Mouse (Mus musculus) lung, embryonic 14.5 days (tissue): ENCODE data around the gene Fbxw7. TPM values are rescaled to one million over a fixed set of nuclear protein-coding genes. Genes with fewer than 3 reads are reported as not detected.

Experiments
- ATAC-seq: fragments of 200-750 bp; cut with Nextera tagmentation; 2 replicates; pipeline ENCODE4 v1.8.0; 2017; ENCODE audit warnings: mild to moderate bottlenecking, moderate TSS enrichment, moderate library complexity; ENCODE audit not compliant: insufficient read depth
- DNase-seq: peaks from one replicate; pipeline ENCODE4 v3.0.0-alpha.2; 2015
- H3K27ac ChIP-seq: fragments of 300-500 bp; sonication (generic); 2 replicates; pipeline ENCODE4 v1.5.1; 2014; ENCODE audit warnings: low read depth, mild to moderate bottlenecking, moderate library complexity
- H3K27me3 ChIP-seq: fragments of 300-500 bp; sonication (generic); 2 replicates; pipeline ENCODE4 v1.6.1; 2014; ENCODE audit warnings: low read length, control low read depth; ENCODE audit not compliant: insufficient read depth
- H3K36me3 ChIP-seq: fragments of 300-500 bp; sonication (generic); 2 replicates; pipeline ENCODE4 v1.6.1; 2014; ENCODE audit warnings: control low read depth; ENCODE audit not compliant: insufficient read depth
- H3K4me1 ChIP-seq: fragments of 300-500 bp; sonication (generic); 2 replicates; pipeline ENCODE4 v1.6.1; 2014; ENCODE audit warnings: antibody characterized with exemption, control low read depth; ENCODE audit not compliant: insufficient read depth
- H3K4me2 ChIP-seq: fragments of 300-500 bp; sonication (generic); 2 replicates; pipeline ENCODE4 v1.6.1; 2014; ENCODE audit warnings: mild to moderate bottlenecking
- H3K4me3 ChIP-seq: fragments of 300-500 bp; sonication (generic); 2 replicates; pipeline ENCODE4 v1.5.1; 2014; ENCODE audit warnings: low read depth, low read length
- H3K9ac ChIP-seq: fragments of 300-500 bp; sonication (generic); 2 replicates; pipeline ENCODE4 v1.6.1; 2014
- H3K9me3 ChIP-seq: fragments of 300-500 bp; sonication (generic); 2 replicates; pipeline ENCODE4 v1.6.1; 2016; ENCODE audit warnings: low read depth, low read length, control low read depth
- CTCF ChIP-seq: IDR thresholded peaks from 2 replicates; pipeline ENCODE4 v1.5.1; 2016; ENCODE audit warnings: antibody characterized with exemption, low read depth
- WGBS: fragments of 180-500 bp; shearing (Covaris S2); extraction: QIAGEN DNeasy Blood & Tissue Kit; methylation state at CpG from one replicate; pipeline ENCODE4 v1.1.7; 2014; 5-methylcytosine and 5-hydroxymethylcytosine counted together
- polyA plus RNA-seq: library from polyadenylated mRNA; unstranded; fragments of >200 nt; fragmentation: Nextera tagmentation; extraction: Ambion mirVana; gene quantifications from 2 replicates; pipeline ENCODE4 v1.2.1, GENCODE M21; 2014

Gene Fbxw7
- polyA plus RNA-seq, 1 experiment from 2014 or later = 9.8 TPM

DNA sequence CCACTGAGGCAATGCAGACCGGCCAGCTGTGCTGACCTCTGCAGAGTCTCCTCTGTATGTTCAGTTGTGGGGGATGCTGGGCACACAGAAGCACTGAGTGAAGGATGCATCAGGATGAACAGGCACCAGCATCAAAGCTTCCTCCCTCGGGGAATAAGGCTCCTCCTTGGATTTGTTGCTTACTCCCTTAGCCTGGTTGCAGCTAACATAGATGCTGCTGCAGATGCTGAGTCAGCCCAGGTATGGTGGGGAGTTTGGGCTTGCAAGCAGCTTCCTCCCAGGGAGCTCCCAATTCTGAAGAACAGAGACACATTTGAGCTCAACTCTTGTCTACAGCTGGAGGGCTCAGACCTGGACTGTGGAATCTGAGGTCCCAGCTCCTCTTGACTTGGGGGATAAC lies 209.2 kb downstream of the Fbxw7 start:
- Histone ChIP-seq H3K27me3 (no peaks in the 10 kb centered on the region), H3K4me2 (no peak overlapping the region), H3K27ac (no peak overlapping the region), H3K4me3 (no peak overlapping the region), H3K4me1 (no peaks in the 10 kb centered on the region), H3K36me3 (no peaks in the 10 kb centered on the region), H3K9ac (no peak overlapping the region), H3K9me3 (no peaks in the 10 kb centered on the region)
- TF ChIP-seq CTCF = no peak
- 59% methylated on average over 2 of the region's 2 CpGs for WGBS
- ATAC-seq (no peak), DNase-seq (no peak)

DNA sequence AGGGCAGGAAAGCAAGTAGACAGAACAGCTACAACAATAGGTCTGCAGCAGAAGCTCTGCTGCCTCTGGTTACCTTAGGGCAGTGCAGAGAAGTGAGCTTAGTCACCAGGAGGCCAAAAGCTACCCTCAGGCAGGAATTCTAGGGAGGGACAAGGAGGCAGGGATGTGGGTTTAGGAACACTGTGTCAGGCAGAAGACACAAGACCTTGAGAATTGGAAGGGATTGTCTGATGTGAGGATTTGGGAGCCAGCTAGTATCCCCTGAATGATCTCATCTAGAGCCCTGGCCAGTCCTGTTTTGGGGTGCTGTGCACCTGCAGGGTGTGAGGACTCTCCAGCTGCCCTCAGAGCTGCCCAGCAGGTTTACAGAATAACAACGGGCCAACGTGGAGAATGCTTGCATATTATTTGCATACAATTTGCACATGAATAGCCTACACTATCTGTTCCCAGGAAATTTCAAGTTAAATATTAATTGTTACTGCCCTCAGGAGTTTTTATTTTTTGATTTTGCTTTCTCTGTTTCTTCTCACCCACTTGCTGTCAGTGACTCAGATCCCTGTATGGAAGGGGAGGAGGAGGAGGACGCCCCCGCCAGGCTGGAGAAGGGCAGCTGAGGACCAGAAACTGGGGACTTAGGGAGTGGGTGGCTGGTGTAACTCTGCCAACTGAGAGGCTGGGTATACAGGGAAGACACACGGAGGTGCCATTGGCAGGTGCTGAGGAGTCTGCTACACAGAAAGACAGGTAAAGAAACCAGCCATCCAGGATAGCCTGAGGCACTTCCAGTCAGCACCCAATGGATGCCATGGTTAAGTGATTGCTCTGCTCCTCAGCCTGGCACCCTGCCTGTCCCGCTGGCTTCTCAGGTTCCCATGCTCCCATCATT lies 210.0 kb downstream of the Fbxw7 start:
- no peak overlapping the region for H3K27ac ChIP-seq

More for the DNA sequence above, 210.0 kb downstream of the Fbxw7 start:
- TF ChIP-seq CTCF = no peak
- Histone ChIP-seq H3K4me3 (no peak overlapping the region), H3K27me3 (no peaks in the 10 kb centered on the region), H3K9me3 (no peaks in the 10 kb centered on the region), H3K36me3 (no peaks in the 10 kb centered on the region), H3K4me1 (no peaks in the 10 kb centered on the region), H3K4me2 (no peak overlapping the region), H3K9ac (no peak overlapping the region)
- WGBS = 36% methylated on average over 6 of the region's 6 CpGs
- DNase-seq (no peak), ATAC-seq (no peak)

Other genes starting within 250 kb of the Fbxw7 start
- 58.2 and 58.5 TPM in 2 replicates for gene Arfip1, start 232.6 kb upstream of the Fbxw7 start, polyA plus RNA-seq
- gene Tigd4, start 221.7 kb upstream of the Fbxw7 start, polyA plus RNA-seq = 0.05 and 0.07 TPM in 2 replicates
- gene Tmem154, start 149.1 kb upstream of the Fbxw7 start, polyA plus RNA-seq = 1.4 and 2.1 TPM in 2 replicates